Mouse (Mus musculus) megakaryocyte, embryonic 14.5 days (primary cell): ENCODE results near the gene Pax4.

Source experiments
- FLI1 ChIP-seq: IDR thresholded peaks from 2 replicates; pipeline ENCODE4 v1.6.1; 2012; ENCODE audit warnings: low read length, inconsistent platforms, mixed read lengths
- GATA1 ChIP-seq: IDR thresholded peaks from 3 replicates; pipeline ENCODE4 v1.6.1; 2012; ENCODE audit warnings: mixed read lengths, low read length, inconsistent platforms, borderline replicate concordance

- no peak for TF ChIP-seq GATA1
- no peak for TF ChIP-seq FLI1
These were observed 25.1 kb upstream of the Pax4 start for GRCm38 (mm10) chr6:28474211-28474610.
